Mouse (Mus musculus) G1E (cell line): ENCODE data around the gene Tmem184a. TPM values are rescaled to one million over a fixed set of nuclear protein-coding genes. Genes with fewer than 3 reads are reported as not detected.

Source experiments
- ATAC-seq: 2 replicates; pipeline ENCODE4 v1.8.0; 2016; ENCODE audit warnings: mild to moderate bottlenecking; ENCODE audit not compliant: insufficient number of reproducible peaks, poor library complexity, low FRiP score, severe bottlenecking; ENCODE audit errors: extremely low read depth
- DNase-seq: peaks from one replicate; pipeline ENCODE4 v3.0.0; 2012; ENCODE audit warnings: low spot score
- H3K27me3 ChIP-seq: 2 replicates; pipeline ENCODE4 v1.6.1; 2012; ENCODE audit warnings: mild to moderate bottlenecking, low read length, inconsistent platforms; ENCODE audit not compliant: insufficient read depth
- H3K36me3 ChIP-seq: replicated peaks from 2 replicates; pipeline ENCODE3; 2012; ENCODE audit warnings: mild to moderate bottlenecking, inconsistent platforms
- H3K4me1 ChIP-seq: 2 replicates; pipeline ENCODE4 v1.6.1; 2012; ENCODE audit warnings: low read depth, low read length, inconsistent platforms, mixed read lengths; ENCODE audit not compliant: insufficient read depth
- H3K4me3 ChIP-seq: 2 replicates; pipeline ENCODE4 v1.5.1; 2012; ENCODE audit warnings: low read depth, mild to moderate bottlenecking, inconsistent platforms, low read length, moderate library complexity, mixed read lengths
- H3K9me3 ChIP-seq: replicated peaks from 2 replicates; pipeline ENCODE4 v1.6.1; 2012; ENCODE audit warnings: inconsistent platforms
- CTCF ChIP-seq: IDR thresholded peaks from 2 replicates; pipeline ENCODE4 v1.5.1; 2012; ENCODE audit warnings: low read depth, low read length, inconsistent platforms, mixed read lengths
- GATA1 ChIP-seq: IDR thresholded peaks from 2 replicates; pipeline ENCODE4 v1.6.1; 2012; ENCODE audit warnings: borderline replicate concordance, low read length, inconsistent platforms, mixed read lengths
- GATA2 ChIP-seq: IDR thresholded peaks from 2 replicates; pipeline ENCODE4 v1.6.1; 2012; ENCODE audit warnings: low read depth, low read length, inconsistent platforms, borderline replicate concordance
- POLR2AphosphoS5 ChIP-seq: IDR thresholded peaks from 2 replicates; pipeline ENCODE4 v1.6.1; 2012; ENCODE audit warnings: low read depth, low read length, inconsistent platforms; ENCODE audit not compliant: insufficient replicate concordance
- TAL1 ChIP-seq: conservative IDR thresholded peaks from 2 replicates; pipeline ENCODE4 v1.6.1; 2012; ENCODE audit warnings: low read depth, low read length, inconsistent platforms, mixed read lengths
- polyA plus RNA-seq: library from polyadenylated mRNA; stranded (reverse); fragments of >175 nt; gene quantifications from 2 replicates; pipeline ENCODE4 v1.2.3, GENCODE M21; 2012
- total RNA-seq, 2 experiments: library from RNA; stranded (forward) in 1 of 2; stranded (reverse) in 1 of 2; fragments of 200-1000 nt in 1 of 2; fragments of >200 nt in 1 of 2; fragmentation: Nextera tagmentation in 1 of 2; gene quantifications; 2 replicates each; pipeline ENCODE4 v1.2.3; 2014 to 2017

Gene Tmem184a
- total and polyA plus RNA-seq, 3 experiments, result 1.0 to 4.2 (median 3.4) TPM

DNA sequence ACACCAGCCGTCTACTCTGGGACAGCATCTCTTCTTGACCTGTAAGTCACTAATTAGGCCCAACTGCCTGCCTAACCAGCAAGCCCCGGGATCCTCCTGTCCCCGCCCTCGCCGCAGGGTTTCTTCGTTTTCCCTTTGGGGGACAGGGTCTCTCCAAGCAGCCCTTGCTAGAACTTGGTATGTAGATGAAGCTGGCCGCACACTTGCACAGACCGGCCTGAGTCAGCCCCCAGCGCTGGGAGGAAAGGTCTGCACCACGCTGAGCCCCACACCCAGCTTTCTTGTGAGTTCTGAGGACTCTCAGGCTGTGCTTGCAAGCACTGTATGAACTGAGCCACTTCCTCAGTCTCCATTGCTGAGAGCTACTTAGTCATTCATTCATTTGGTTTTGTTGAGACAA lies 4.8 kb upstream of the Tmem184a start:
- Histone ChIP-seq H3K27me3 (no peaks in the 10 kb centered on the region), H3K4me1 (peaks cover 61% of the 10 kb centered on the region), H3K9me3 (no peaks in the 10 kb centered on the region), H3K4me3 (no peak overlapping the region; the same call in 1 of the 2 replicates), H3K36me3 (peaks cover 64% of the 10 kb centered on the region)
- TF ChIP-seq POLR2AphosphoS5 (no peak), GATA1 (no peak), CTCF (no peak), TAL1 (no peak), GATA2 (no peak)
- ATAC-seq (no peak), DNase-seq (no peak)

DNA sequence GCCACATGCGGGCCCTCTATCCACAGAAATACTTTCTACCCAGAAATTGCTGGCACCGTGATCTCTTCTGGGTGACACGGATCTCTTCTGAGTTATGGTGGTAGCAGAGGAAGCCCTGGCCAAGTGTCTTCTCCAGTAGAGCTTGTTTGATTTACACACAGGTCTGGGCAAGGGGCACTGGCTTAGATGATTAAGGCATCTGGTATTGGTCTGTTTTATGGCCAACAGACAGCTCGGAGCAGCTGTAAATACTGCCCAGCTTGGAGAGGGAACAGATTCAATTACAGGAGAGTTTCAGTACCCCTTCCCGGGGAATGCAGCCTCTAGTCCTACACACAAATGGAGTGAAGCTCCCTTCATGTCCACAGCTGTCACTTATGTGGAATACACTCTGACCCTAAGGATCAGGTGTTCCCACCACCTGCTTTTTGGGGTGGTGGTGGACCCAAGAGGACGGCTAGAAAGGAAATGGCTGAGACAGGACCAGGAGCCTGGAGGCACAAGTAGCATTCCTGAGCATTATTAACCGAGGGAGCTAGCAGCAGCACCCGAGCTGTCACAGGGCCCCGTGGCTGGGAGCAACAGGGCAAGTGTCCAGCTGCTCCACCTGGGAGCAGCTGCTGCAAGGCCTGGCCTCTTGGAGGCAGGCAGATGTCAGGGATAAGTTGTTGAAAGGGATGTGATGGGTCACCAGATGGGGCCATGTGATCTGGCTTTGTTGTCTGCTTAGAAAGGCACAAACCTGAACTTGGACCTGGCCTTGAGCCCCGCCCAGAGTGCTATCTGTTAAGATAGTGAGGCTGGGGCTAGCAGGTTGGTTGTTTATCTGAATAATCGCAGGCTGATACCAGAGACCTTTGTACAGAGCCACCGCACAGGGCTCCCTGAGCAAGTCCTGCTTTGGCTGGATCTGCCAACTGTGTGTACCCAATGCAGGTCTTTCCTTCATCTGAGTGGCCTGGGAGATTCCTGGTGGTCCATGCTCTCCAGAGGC lies 2.0 kb upstream of the Tmem184a start:
- H3K27me3 ChIP-seq, result no peaks in the 10 kb centered on the region
- no peaks in the 10 kb centered on the region for H3K9me3 ChIP-seq
- DNase-seq, result no peak
- H3K4me3 ChIP-seq, result no peak overlapping the region; the same call in 1 of the 2 replicates
- H3K36me3 ChIP-seq, result peaks cover 71% of the 10 kb centered on the region
- no peak for TF ChIP-seq GATA2
- TF ChIP-seq TAL1, result no peak
- TF ChIP-seq CTCF, result no peak
- no peak for TF ChIP-seq GATA1
- no peak for TF ChIP-seq POLR2AphosphoS5
- no peak for ATAC-seq
- peaks cover 82% of the 10 kb centered on the region for H3K4me1 ChIP-seq

DNA sequence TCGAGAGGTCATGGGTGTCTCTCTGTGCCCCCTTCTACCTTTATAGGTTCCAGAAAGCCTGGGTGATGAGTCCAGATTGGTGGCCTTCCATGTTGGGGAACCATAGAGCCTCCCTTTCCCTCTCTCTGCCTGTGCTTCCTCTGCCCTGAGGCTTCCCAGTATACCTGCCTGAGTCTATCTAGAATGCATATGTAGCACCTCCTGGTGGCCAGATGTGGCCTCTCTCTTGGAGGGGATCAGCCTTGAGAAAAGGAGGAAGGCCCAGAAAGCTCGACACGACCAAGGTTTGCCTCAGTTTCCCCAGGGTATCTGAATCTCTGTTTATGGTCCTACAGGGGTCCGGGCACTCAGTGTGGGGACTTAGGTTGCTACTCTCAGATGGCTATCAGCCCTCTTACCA lies 916 bp downstream of the Tmem184a start:
- H3K27me3 ChIP-seq, result no peaks in the 10 kb centered on the region; the same call in 1 of the 2 replicates
- ATAC-seq (peak; percentile 52; the same call in 1 of the 2 replicates), DNase-seq (peak; percentile 58)
- H3K9me3 ChIP-seq, result no peaks in the 10 kb centered on the region
- TF ChIP-seq GATA1 (no peak), CTCF (peak; percentile 77), GATA2 (no peak)
- H3K4me3 ChIP-seq, result no peak overlapping the region; the same call in 1 of the 2 replicates
- H3K4me1 ChIP-seq, result peaks cover 86% of the 10 kb centered on the region
- H3K36me3 ChIP-seq, result peaks cover 50% of the 10 kb centered on the region

DNA sequence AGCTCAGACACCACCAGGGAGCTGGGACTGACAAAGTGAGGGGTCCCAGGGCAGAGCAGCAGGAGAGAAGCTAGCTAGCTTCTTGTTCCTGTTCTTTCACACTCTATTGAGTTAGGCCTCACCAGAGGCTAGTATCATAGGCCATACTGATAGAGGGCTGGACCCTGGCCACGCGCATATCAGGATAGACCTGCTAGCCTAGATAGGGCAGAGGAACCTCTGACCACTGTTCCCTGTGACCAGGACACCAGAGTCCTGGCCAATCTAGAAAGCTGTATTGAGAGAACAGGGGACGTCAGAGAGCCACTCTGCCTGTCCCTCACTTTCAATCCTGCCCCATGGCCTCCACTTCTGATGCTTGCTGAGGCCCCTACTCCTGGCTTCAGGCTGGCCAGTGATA lies 1.7 kb downstream of the Tmem184a start:
- no peaks in the 10 kb centered on the region; the same call in 1 of the 2 replicates for H3K27me3 ChIP-seq
- H3K4me1 ChIP-seq, result peaks cover 84% of the 10 kb centered on the region
- DNase-seq (no peak), ATAC-seq (peak; percentile 81)
- H3K36me3 ChIP-seq, result peaks cover 42% of the 10 kb centered on the region
- H3K9me3 ChIP-seq, result no peaks in the 10 kb centered on the region
- TF ChIP-seq CTCF (no peak), TAL1 (no peak), POLR2AphosphoS5 (no peak), GATA1 (no peak)
- H3K4me3 ChIP-seq, result peak overlapping the region; percentile 36; the same call in 1 of the 2 replicates

DNA sequence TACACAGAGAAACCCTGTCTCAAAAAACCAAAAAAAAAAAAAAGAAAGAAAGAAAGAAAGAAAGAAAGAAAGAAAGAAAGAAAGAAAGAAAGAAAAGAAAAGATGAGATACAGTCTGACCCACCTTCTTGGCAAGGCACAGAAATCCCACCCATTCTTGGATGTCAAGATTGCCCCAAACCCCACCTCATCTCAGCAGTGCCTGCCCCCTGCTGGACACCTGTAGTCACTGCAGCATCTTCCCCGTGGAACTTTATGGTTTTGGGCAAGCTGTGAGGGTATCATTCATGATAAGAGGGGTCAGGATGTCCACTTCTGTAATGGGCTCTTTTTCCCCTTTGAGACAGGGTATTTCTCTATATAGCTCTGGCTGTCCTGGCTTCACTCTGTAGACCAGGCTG lies 2.4 kb downstream of the Tmem184a start:
- Histone ChIP-seq H3K4me1 (peaks cover 84% of the 10 kb centered on the region), H3K4me3 (no peak overlapping the region), H3K36me3 (peaks cover 35% of the 10 kb centered on the region), H3K9me3 (no peaks in the 10 kb centered on the region), H3K27me3 (no peaks in the 10 kb centered on the region; the same call in 1 of the 2 replicates)
- TF ChIP-seq TAL1 (no peak), CTCF (peak; percentile 88), GATA2 (no peak), GATA1 (no peak)
- DNase-seq (no peak), ATAC-seq (no peak)

DNA sequence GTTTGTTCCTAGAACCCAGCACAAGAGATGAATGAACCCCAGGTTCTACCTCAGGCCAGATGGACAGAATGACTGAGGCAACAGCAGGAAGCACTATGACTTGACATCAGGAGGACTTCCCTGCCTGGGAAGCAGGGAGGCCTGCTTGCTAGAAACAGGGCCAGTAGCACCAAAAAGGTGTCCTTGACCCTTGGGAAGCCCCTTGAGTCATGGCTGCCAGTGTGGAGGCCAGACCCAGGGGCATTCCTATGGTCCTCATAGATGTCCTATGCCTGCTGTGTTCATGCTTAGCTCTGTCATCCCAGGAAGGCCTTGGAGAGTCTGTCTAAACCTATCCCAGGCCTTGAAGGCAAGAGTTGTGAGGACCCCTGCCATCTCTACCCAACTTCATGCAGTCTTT lies 3.3 kb downstream of the Tmem184a start:
- Histone ChIP-seq H3K4me1 (peaks cover 84% of the 10 kb centered on the region), H3K36me3 (peaks cover 26% of the 10 kb centered on the region), H3K9me3 (no peaks in the 10 kb centered on the region), H3K4me3 (no peak overlapping the region), H3K27me3 (no peaks in the 10 kb centered on the region; the same call in 1 of the 2 replicates)
- ATAC-seq (no peak), DNase-seq (no peak)
- no peak for TF ChIP-seq POLR2AphosphoS5
- no peak for TF ChIP-seq GATA2
- TF ChIP-seq GATA1, result no peak
- no peak for TF ChIP-seq TAL1
- no peak for TF ChIP-seq CTCF
